Mouse (Mus musculus): ENCODE measurements around the gene Dnal4.

DNA sequence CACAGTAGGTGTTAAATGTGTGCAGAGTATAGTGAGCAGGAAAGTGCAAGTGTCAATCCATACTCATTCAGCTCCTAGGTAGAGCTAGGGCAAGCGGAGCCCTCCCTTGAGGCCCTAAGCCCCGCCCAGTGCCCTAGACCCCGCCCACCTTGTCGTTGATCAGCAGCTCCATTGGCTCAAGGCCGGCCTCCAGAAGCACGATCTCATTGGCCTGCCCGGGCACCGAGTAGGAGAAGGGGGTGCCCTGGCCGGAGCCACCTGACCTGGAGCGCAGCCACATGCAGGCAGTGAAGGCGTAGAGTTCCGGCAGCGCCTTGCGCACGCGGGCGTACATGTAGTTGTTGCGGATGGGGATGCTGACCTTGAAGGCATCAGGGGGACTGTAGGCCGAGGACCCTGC is 14.8 kb upstream of the Dnal4 start:
- TF ChIP-seq CTCF (IDR thresholded peaks at IDR 0.05; ENCODE audit: extremely low read depth, insufficient read length, insufficient replicate concordance, low read depth, low read length), result no peak
- TF ChIP-seq POLR2A (IDR thresholded peaks at IDR 0.05; ENCODE audit: low read depth, low read length), result no peak

All from small intestine, adult 2 months (tissue).